9 mouse cellular contexts compared by ENCODE assay signal in genomic region chr8:106059613-106060371, GRCm38 (mm10). TPM values are rescaled to one million over a fixed set of nuclear protein-coding genes. Genes with fewer than 3 reads are reported as not detected.
DNase-seq lines count a peak whose midpoint lies in the region; ATAC-seq and TF ChIP-seq lines count a peak whose summit lies in the region.
"Had no signal": no experiment of that assay in that cellular context is flagged by ENCODE, and none has a peak within 500 bp of the region (broad histone marks: within the 10 kb centered on the region; RNA-seq: fewer than 3 reads in every experiment).

No protein-coding gene starts in this region.

- no peaks in the 10 kb centered on the region for H3K9me3 ChIP-seq in intestine, embryonic 15.5 days

- peak overlapping the region; percentile 47 for H3K4me2 ChIP-seq in intestine, embryonic 15.5 days (replicated peaks)

- peaks cover 17% of the 10 kb centered on the region for H3K4me1 ChIP-seq in intestine, embryonic 15.5 days (replicated peaks)
- peaks cover 36% of the 10 kb centered on the region; the same call in 1 of the 2 replicates for H3K4me1 ChIP-seq in spleen, adult 2 months (ENCODE audit: control insufficient read depth, insufficient read depth, insufficient read length)

- H3K9ac ChIP-seq in intestine, embryonic 15.5 days = peak overlapping the region; percentile 87

- H3K36me3 ChIP-seq in intestine, embryonic 15.5 days = no peaks in the 10 kb centered on the region
- H3K36me3 ChIP-seq in spleen, adult 2 months (ENCODE audit: control insufficient read depth, insufficient read depth, low read length) = no peaks in the 10 kb centered on the region

- no peak for TF ChIP-seq CTCF in brain, embryonic 14.5 days (IDR thresholded peaks at IDR 0.05; ENCODE audit: borderline replicate concordance, extremely low read depth, insufficient read depth, insufficient read length)
- TF ChIP-seq CTCF in spleen, adult 2 months (IDR thresholded peaks at IDR 0.05; ENCODE audit: extremely low read depth, insufficient read depth, insufficient read length, insufficient replicate concordance) = no peak

- no peaks in the 10 kb centered on the region for H3K27me3 ChIP-seq in intestine, embryonic 15.5 days (replicated peaks)
- H3K27me3 ChIP-seq in spleen, adult 2 months (ENCODE audit: control insufficient read depth, insufficient read depth, low read length) = no peaks in the 10 kb centered on the region

- WGBS in intestine, embryonic 15.5 days = under 1% methylated on average over 79 of the region's 83 CpGs
- WGBS in spleen, adult 2 months = under 1% methylated on average over 81 of the region's 83 CpGs

- peak; percentile 76 for TF ChIP-seq POLR2A in brain, embryonic 14.5 days (IDR thresholded peaks at IDR 0.05; ENCODE audit: borderline replicate concordance, extremely low read depth, insufficient read depth, insufficient read length, poor library complexity, severe bottlenecking)
- peak; percentile 49 for TF ChIP-seq POLR2A in spleen, adult 2 months (IDR thresholded peaks at IDR 0.05; ENCODE audit: low read depth, low read length)

- peak; percentile 83 for ATAC-seq in intestine, embryonic 15.5 days

- H3K4me3 ChIP-seq in intestine, embryonic 15.5 days (replicated peaks) = peak overlapping the region; percentile 79
- peak overlapping the region; percentile 99 for H3K4me3 ChIP-seq in spleen, adult 2 months (ENCODE audit: extremely low read depth, insufficient read depth, insufficient read length)

- H3K27ac ChIP-seq in intestine, embryonic 15.5 days = peak overlapping the region; percentile 91
- H3K27ac ChIP-seq in spleen, adult 2 months (ENCODE audit: insufficient read depth, low read length) = peak overlapping the region; percentile 99

- peak; percentile 60 for DNase-seq in adrenal gland, adult 8-10 months
- DNase-seq in adrenal gland, adult 2 months = no peak
- DNase-seq in 3134 (ENCODE audit: extremely low read depth, insufficient read length, low spot score) = peak; percentile 81
- peak; percentile 74 for DNase-seq in brain, embryonic 14.5 days (ENCODE audit: low read depth)
- peak; percentile 44 for DNase-seq in forelimb bud, embryonic 11.5 days (ENCODE audit: low read depth, low spot score)
- peak; percentile 60 for DNase-seq in lung, postnatal 36 days
- peak; percentile 49 to 57 for DNase-seq in spleen, adult 2 months (ENCODE audit: low read depth in 1 of 2, low spot score in 2 of 2)

RNA-seq across cellular contexts. Expression of gene Nfatc3, which starts 1.2 kb away (rescaled TPM):
- 10 to 100 TPM; 42.3 to 54.0 (median 43.6) TPM for total RNA-seq in adrenal gland, adult 8-10 months (2022)
- 10 to 100 TPM; 35.2 to 70.0 TPM for total RNA-seq in adrenal gland, adult 2 months (2021)
- polyA plus RNA-seq in adrenal gland, adult 2 months (2012; rRNA removed) = 14.9 and 20.6 TPM in 2 replicates
- 11.1 and 13.1 TPM in 2 replicates for polyA plus RNA-seq in brain, embryonic 14.5 days (2012; rRNA removed)
- polyA plus RNA-seq in intestine, embryonic 15.5 days (2015; fragmentation: Nextera tagmentation; extraction: Ambion mirVana) = 6.0 and 6.2 TPM in 2 replicates
- polyA plus RNA-seq in spleen, adult 2 months (2012; rRNA removed) = 29.5 and 35.7 TPM in 2 replicates

RNA-seq across cellular contexts. Expression of gene Ddx28, which starts 48.1 kb away (rescaled TPM):
- 10 to 100 TPM; 17.3 to 19.0 (median 17.9) TPM for total RNA-seq in adrenal gland, adult 8-10 months (2022)
- total RNA-seq in adrenal gland, adult 2 months (2021) = 10 to 100 TPM; 16.1 to 17.3 TPM
- polyA plus RNA-seq in adrenal gland, adult 2 months (2012; rRNA removed) = 12.5 and 13.2 TPM in 2 replicates
- 16.5 and 17.8 TPM in 2 replicates for polyA plus RNA-seq in brain, embryonic 14.5 days (2012; rRNA removed)
- polyA plus RNA-seq in intestine, embryonic 15.5 days (2015; fragmentation: Nextera tagmentation; extraction: Ambion mirVana) = 14.2 and 15.5 TPM in 2 replicates
- 6.6 and 9.5 TPM in 2 replicates for polyA plus RNA-seq in spleen, adult 2 months (2012; rRNA removed)

RNA-seq across cellular contexts. Expression of gene Dpep2nb, which starts 54.0 kb away (rescaled TPM):
- total RNA-seq in adrenal gland, adult 8-10 months (2022) = not detected
- total RNA-seq in adrenal gland, adult 2 months (2021) = not detected
- polyA plus RNA-seq in adrenal gland, adult 2 months (2012; rRNA removed) = not detected in 2 replicates
- polyA plus RNA-seq in brain, embryonic 14.5 days (2012; rRNA removed) = not detected in 2 replicates
- not detected in 2 replicates for polyA plus RNA-seq in intestine, embryonic 15.5 days (2015; fragmentation: Nextera tagmentation; extraction: Ambion mirVana)
- not detected in 2 replicates for polyA plus RNA-seq in spleen, adult 2 months (2012; rRNA removed)
- total RNA-seq: hematopoietic stem cell, adult 5-6 weeks had no signal
